Mouse (Mus musculus): Measurements from ENCODE around the gene Mbnl2. TPM values are rescaled to one million over a fixed set of nuclear protein-coding genes. Genes with fewer than 3 reads are reported as not detected.

The Mbnl2 gene
- total RNA-seq, 1 experiment: 33.4 TPM

GRCm38 (mm10) chr14:120323111-120323510 is 47.6 kb downstream of the Mbnl2 start:
- Histone ChIP-seq H3K36me3 (ENCODE audit: control insufficient read depth, insufficient read depth, low read length, poor library complexity, severe bottlenecking) (no peaks in the 10 kb centered on the region), H3K4me3 (ENCODE audit: insufficient read depth in 1 of 2, low read depth in 1 of 2, low read length in 2 of 2, poor library complexity in 1 of 2, severe bottlenecking in 1 of 2) (no peak overlapping the region), H3K27ac (ENCODE audit: insufficient read depth, low read depth, low read length, poor library complexity, severe bottlenecking) (no peak overlapping the region), H3K9me3 (ENCODE audit: control insufficient read depth, insufficient read depth, low read depth, low read length) (no peaks in the 10 kb centered on the region), H3K4me1 (ENCODE audit: control insufficient read depth in 2 of 2, insufficient read depth in 2 of 2, low read length in 2 of 2, poor library complexity in 1 of 2) (peaks cover 5 to 8% of the 10 kb centered on the region in 2 experiments; a peak in 2 of 4 replicates), H3K9ac (ENCODE audit: insufficient read depth, low read depth, low read length, poor library complexity, severe bottlenecking) (no peak overlapping the region)
- in situ Hi-C loops (cut with MboI; ENCODE audit: low sequenced_read_pairs in 2 of 2, unreplicated experiment in 2 of 2): no loop called here
- TF ChIP-seq ZC3H11A (IDR thresholded peaks at IDR 0.05; ENCODE audit: borderline replicate concordance, low read depth, low read length): no peak
- TF ChIP-seq CHD2 (IDR thresholded peaks at IDR 0.05; ENCODE audit: low read depth, low read length): no peak
- DNase-seq (ENCODE audit: low read depth, low spot score): no peak

GRCm38 (mm10) chr14:120324061-120324791 is 48.8 kb downstream of the Mbnl2 start:
- no peaks in the 10 kb centered on the region for H3K9me3 ChIP-seq (ENCODE audit: control insufficient read depth, insufficient read depth, low read depth, low read length)
- TF ChIP-seq ZNF384 (IDR thresholded peaks at IDR 0.05; ENCODE audit: low read depth, low read length): no peak
- no peak for TF ChIP-seq HCFC1 (IDR thresholded peaks at IDR 0.05; ENCODE audit: borderline replicate concordance, insufficient read depth, low read length)
- no peak for TF ChIP-seq MAFK (IDR thresholded peaks at IDR 0.05; ENCODE audit: insufficient read depth, low read depth, low read length)
- TF ChIP-seq ZC3H11A (IDR thresholded peaks at IDR 0.05; ENCODE audit: borderline replicate concordance, low read depth, low read length): no peak
- TF ChIP-seq CHD2 (IDR thresholded peaks at IDR 0.05; ENCODE audit: low read depth, low read length): no peak
- peaks cover 2 to 5% of the 10 kb centered on the region in 2 experiments; a peak in 1 of 4 replicates for H3K4me1 ChIP-seq (ENCODE audit: control insufficient read depth in 2 of 2, insufficient read depth in 2 of 2, low read length in 2 of 2, poor library complexity in 1 of 2)
- in situ Hi-C loops (cut with MboI; ENCODE audit: low sequenced_read_pairs in 2 of 2, unreplicated experiment in 2 of 2): no loop called here
- H3K9ac ChIP-seq (ENCODE audit: insufficient read depth, low read depth, low read length, poor library complexity, severe bottlenecking): no peak overlapping the region
- H3K4me3 ChIP-seq (ENCODE audit: insufficient read depth in 1 of 2, low read depth in 1 of 2, low read length in 2 of 2, poor library complexity in 1 of 2, severe bottlenecking in 1 of 2): no peak overlapping the region
- H3K36me3 ChIP-seq (ENCODE audit: control insufficient read depth, insufficient read depth, low read length, poor library complexity, severe bottlenecking): no peaks in the 10 kb centered on the region
- DNase-seq (ENCODE audit: low read depth, low spot score): no peak
- no peak overlapping the region for H3K27ac ChIP-seq (ENCODE audit: insufficient read depth, low read depth, low read length, poor library complexity, severe bottlenecking)

- no peak overlapping the region for H3K9ac ChIP-seq (ENCODE audit: insufficient read depth, low read depth, low read length, poor library complexity, severe bottlenecking)
- no peak overlapping the region for H3K4me3 ChIP-seq (ENCODE audit: insufficient read depth in 1 of 2, low read depth in 1 of 2, low read length in 2 of 2, poor library complexity in 1 of 2, severe bottlenecking in 1 of 2)
- no peak overlapping the region for H3K27ac ChIP-seq (ENCODE audit: insufficient read depth, low read depth, low read length, poor library complexity, severe bottlenecking)
- H3K9me3 ChIP-seq (ENCODE audit: control insufficient read depth, insufficient read depth, low read depth, low read length): no peaks in the 10 kb centered on the region
- no peak for DNase-seq (ENCODE audit: low read depth, low spot score)
- no peaks in the 10 kb centered on the region for H3K36me3 ChIP-seq (ENCODE audit: control insufficient read depth, insufficient read depth, low read length, poor library complexity, severe bottlenecking)
- TF ChIP-seq ZNF384 (IDR thresholded peaks at IDR 0.05; ENCODE audit: low read depth, low read length) (no peak), MAFK (IDR thresholded peaks at IDR 0.05; ENCODE audit: insufficient read depth, low read depth, low read length) (no peak), CHD2 (IDR thresholded peaks at IDR 0.05; ENCODE audit: low read depth, low read length) (no peak), ZC3H11A (IDR thresholded peaks at IDR 0.05; ENCODE audit: borderline replicate concordance, low read depth, low read length) (no peak), HCFC1 (IDR thresholded peaks at IDR 0.05; ENCODE audit: borderline replicate concordance, insufficient read depth, low read length) (no peak)
- in situ Hi-C loops (cut with MboI; ENCODE audit: low sequenced_read_pairs in 2 of 2, unreplicated experiment in 2 of 2): no loop called here
- H3K4me1 ChIP-seq (ENCODE audit: control insufficient read depth in 2 of 2, insufficient read depth in 2 of 2, low read length in 2 of 2, poor library complexity in 1 of 2): 0 out of 4 replicates have a peak, but pooled peaks cover 0 to 2% of the 10 kb centered on the region in 2 experiments
Observed at GRCm38 (mm10) chr14:120324883-120325480, 49.5 kb downstream of the Mbnl2 start.

GRCm38 (mm10) chr14:120325673-120326072 is 50.2 kb downstream of the Mbnl2 start:
- H3K9ac ChIP-seq (ENCODE audit: insufficient read depth, low read depth, low read length, poor library complexity, severe bottlenecking): no peak overlapping the region
- peaks cover 2 to 3% of the 10 kb centered on the region in 2 experiments; a peak in 1 of 4 replicates for H3K4me1 ChIP-seq (ENCODE audit: control insufficient read depth in 2 of 2, insufficient read depth in 2 of 2, low read length in 2 of 2, poor library complexity in 1 of 2)
- H3K36me3 ChIP-seq (ENCODE audit: control insufficient read depth, insufficient read depth, low read length, poor library complexity, severe bottlenecking): no peaks in the 10 kb centered on the region
- DNase-seq (ENCODE audit: low read depth, low spot score): no peak
- TF ChIP-seq MAFK (IDR thresholded peaks at IDR 0.05; ENCODE audit: insufficient read depth, low read depth, low read length): no peak
- TF ChIP-seq ZNF384 (IDR thresholded peaks at IDR 0.05; ENCODE audit: low read depth, low read length): no peak
- TF ChIP-seq CHD2 (IDR thresholded peaks at IDR 0.05; ENCODE audit: low read depth, low read length): no peak
- TF ChIP-seq HCFC1 (IDR thresholded peaks at IDR 0.05; ENCODE audit: borderline replicate concordance, insufficient read depth, low read length): no peak
- TF ChIP-seq ZC3H11A (IDR thresholded peaks at IDR 0.05; ENCODE audit: borderline replicate concordance, low read depth, low read length): no peak
- in situ Hi-C loops (cut with MboI; ENCODE audit: low sequenced_read_pairs in 2 of 2, unreplicated experiment in 2 of 2): no loop called here
- no peaks in the 10 kb centered on the region for H3K9me3 ChIP-seq (ENCODE audit: control insufficient read depth, insufficient read depth, low read depth, low read length)
- no peak overlapping the region for H3K4me3 ChIP-seq (ENCODE audit: insufficient read depth in 1 of 2, low read depth in 1 of 2, low read length in 2 of 2, poor library complexity in 1 of 2, severe bottlenecking in 1 of 2)
- no peak overlapping the region for H3K27ac ChIP-seq (ENCODE audit: insufficient read depth, low read depth, low read length, poor library complexity, severe bottlenecking)
